Mouse (Mus musculus) liver, embryonic 11.5 days (tissue): ENCODE results near the gene Best3. TPM values are rescaled to one million over a fixed set of nuclear protein-coding genes. Genes with fewer than 3 reads are reported as not detected.

ENCODE experiments used
- ATAC-seq: fragments of 200-750 bp; cut with Nextera tagmentation; replicated peaks from 2 replicates; pipeline ENCODE4 v1.8.0; 2017; ENCODE audit warnings: moderate number of reproducible peaks, mild to moderate bottlenecking, moderate TSS enrichment, moderate library complexity; ENCODE audit not compliant: low FRiP score
- DNase-seq: peaks from one replicate; pipeline ENCODE4 v3.0.0-alpha.2; 2017; ENCODE audit warnings: low spot score
- H3K27ac ChIP-seq: fragments of 300-500 bp; sonication (generic); 2 replicates; pipeline ENCODE4 v1.5.1; 2014; ENCODE audit warnings: mild to moderate bottlenecking, low read depth, low read length, control low read depth
- H3K27me3 ChIP-seq: fragments of 300-500 bp; sonication (generic); replicated peaks from 2 replicates; pipeline ENCODE4 v1.6.1; 2014; ENCODE audit warnings: low read length, mixed read lengths; ENCODE audit not compliant: control insufficient read depth, insufficient read depth
- H3K36me3 ChIP-seq: fragments of 300-500 bp; sonication (generic); 2 replicates; pipeline ENCODE4 v1.6.1; 2014; ENCODE audit warnings: mild to moderate bottlenecking, low read length, moderate library complexity, mixed read lengths; ENCODE audit not compliant: control insufficient read depth, insufficient read depth
- H3K4me1 ChIP-seq: fragments of 300-500 bp; sonication (generic); replicated peaks from 2 replicates; pipeline ENCODE4 v1.6.1; 2014; ENCODE audit warnings: low read length, mixed read lengths; ENCODE audit not compliant: control insufficient read depth, insufficient read depth
- H3K4me2 ChIP-seq: fragments of 300-500 bp; sonication (generic); 2 replicates; pipeline ENCODE4 v1.6.1; 2014; ENCODE audit warnings: mild to moderate bottlenecking, control low read depth, moderate library complexity
- H3K4me3 ChIP-seq: fragments of 300-500 bp; sonication (generic); 2 replicates; pipeline ENCODE4 v1.5.1; 2014; ENCODE audit warnings: low read depth, low read length, control low read depth
- H3K9ac ChIP-seq: fragments of 300-500 bp; sonication (generic); 2 replicates; pipeline ENCODE4 v1.6.1; 2014; ENCODE audit warnings: low read depth, low read length, control low read depth
- H3K9me3 ChIP-seq: fragments of 300-500 bp; sonication (generic); 2 replicates; pipeline ENCODE4 v1.6.1; 2016; ENCODE audit warnings: low read length, inconsistent platforms, mixed read lengths; ENCODE audit not compliant: control insufficient read depth
- WGBS: fragments of 180-500 bp; shearing (Covaris S2); extraction: QIAGEN DNeasy Blood & Tissue Kit; methylation state at CpG from one replicate; pipeline ENCODE4 v1.1.7; 2014; 5-methylcytosine and 5-hydroxymethylcytosine counted together
- polyA plus RNA-seq: library from polyadenylated mRNA; unstranded; fragments of >200 nt; fragmentation: Nextera tagmentation; extraction: Ambion mirVana; gene quantifications from 2 replicates; pipeline ENCODE4 v1.2.1, GENCODE M21; 2014

The Best3 gene
- polyA plus RNA-seq, 1 experiment from 2014 or later, result not detected

GRCm38 (mm10) chr10:116968741-116969140 lies 17.4 kb upstream of the Best3 start:
- H3K4me1 ChIP-seq, result no peaks in the 10 kb centered on the region
- DNase-seq (no peak), ATAC-seq (no peak)
- H3K9me3 ChIP-seq, result no peaks in the 10 kb centered on the region
- H3K27ac ChIP-seq, result no peak overlapping the region
- 78% methylated on average over 4 of the region's 4 CpGs for WGBS
- H3K4me3 ChIP-seq, result no peak overlapping the region
- no peaks in the 10 kb centered on the region for H3K27me3 ChIP-seq
- no peak overlapping the region for H3K4me2 ChIP-seq
- H3K36me3 ChIP-seq, result no peaks in the 10 kb centered on the region
- no peak overlapping the region for H3K9ac ChIP-seq

- Histone ChIP-seq H3K4me2 (no peak within 1 kb of the TSS), H3K4me1 (no peaks in the 10 kb centered on the region), H3K9ac (no peak within 1 kb of the TSS), H3K36me3 (no peaks in the 10 kb centered on the region), H3K9me3 (no peaks in the 10 kb centered on the region), H3K27me3 (no peaks in the 10 kb centered on the region), H3K4me3 (no peak within 1 kb of the TSS), H3K27ac (no peak within 1 kb of the TSS)
- DNase-seq (no peak), ATAC-seq (no peak)
- 90% methylated on average over 6 of the region's 6 CpGs for WGBS
These were observed 13.6 kb upstream of the Best3 start, which contains the start of gene Gm10271 for GRCm38 (mm10) chr10:116972509-116972908. TSS of gene Gm10271 (minus strand) at chr10:116972609.

GRCm38 (mm10) chr10:116977455-116977854 lies 8.7 kb upstream of the Best3 start:
- ATAC-seq (no peak), DNase-seq (no peak)
- no peaks in the 10 kb centered on the region for H3K36me3 ChIP-seq
- no peaks in the 10 kb centered on the region for H3K4me1 ChIP-seq
- no peak overlapping the region for H3K4me2 ChIP-seq
- H3K4me3 ChIP-seq, result no peak overlapping the region
- no peak overlapping the region for H3K27ac ChIP-seq
- 27% methylated on average over 4 of the region's 4 CpGs for WGBS
- H3K9me3 ChIP-seq, result no peaks in the 10 kb centered on the region
- H3K9ac ChIP-seq, result no peak overlapping the region
- H3K27me3 ChIP-seq, result no peaks in the 10 kb centered on the region

GRCm38 (mm10) chr10:116977858-116978257 lies 8.3 kb upstream of the Best3 start:
- ATAC-seq (no peak), DNase-seq (no peak)
- H3K36me3 ChIP-seq, result no peaks in the 10 kb centered on the region
- no peaks in the 10 kb centered on the region for H3K9me3 ChIP-seq
- H3K9ac ChIP-seq, result no peak overlapping the region
- 67% methylated on average over 2 of the region's 2 CpGs for WGBS
- H3K27ac ChIP-seq, result no peak overlapping the region
- H3K4me3 ChIP-seq, result no peak overlapping the region
- no peaks in the 10 kb centered on the region for H3K4me1 ChIP-seq
- no peak overlapping the region for H3K4me2 ChIP-seq
- H3K27me3 ChIP-seq, result no peaks in the 10 kb centered on the region

- Histone ChIP-seq H3K4me3 (no peak overlapping the region), H3K9me3 (no peaks in the 10 kb centered on the region), H3K4me2 (no peak overlapping the region), H3K27me3 (no peaks in the 10 kb centered on the region), H3K9ac (no peak overlapping the region), H3K36me3 (no peaks in the 10 kb centered on the region), H3K27ac (no peak overlapping the region), H3K4me1 (no peaks in the 10 kb centered on the region)
- no peak for ATAC-seq
- WGBS, result 90% methylated on average over 9 of the region's 9 CpGs
- DNase-seq, result no peak
These were observed 7.3 kb upstream of the Best3 start for GRCm38 (mm10) chr10:116978841-116979240.

GRCm38 (mm10) chr10:116980273-116980672 lies 5.8 kb upstream of the Best3 start:
- Histone ChIP-seq H3K4me1 (no peaks in the 10 kb centered on the region), H3K4me2 (no peak overlapping the region), H3K9me3 (no peaks in the 10 kb centered on the region), H3K9ac (no peak overlapping the region), H3K27me3 (peaks cover 3% of the 10 kb centered on the region; the same call in 1 of the 2 replicates), H3K4me3 (no peak overlapping the region), H3K36me3 (no peaks in the 10 kb centered on the region), H3K27ac (no peak overlapping the region)
- 76% methylated on average over 4 of the region's 4 CpGs for WGBS
- no peak for DNase-seq
- no peak for ATAC-seq

- ATAC-seq, result no peak
- no peaks in the 10 kb centered on the region for H3K4me1 ChIP-seq
- H3K27ac ChIP-seq, result no peak overlapping the region
- H3K27me3 ChIP-seq, result peaks cover 3% of the 10 kb centered on the region; the same call in 1 of the 2 replicates
- no peak for DNase-seq
- no peak overlapping the region for H3K9ac ChIP-seq
- H3K4me2 ChIP-seq, result no peak overlapping the region
- 76% methylated on average over 3 of the region's 3 CpGs for WGBS
- no peaks in the 10 kb centered on the region for H3K36me3 ChIP-seq
- no peaks in the 10 kb centered on the region for H3K9me3 ChIP-seq
- no peak overlapping the region for H3K4me3 ChIP-seq
These were observed 5.2 kb upstream of the Best3 start for GRCm38 (mm10) chr10:116980888-116981287.

GRCm38 (mm10) chr10:116982526-116982925 lies 3.6 kb upstream of the Best3 start:
- ATAC-seq, result no peak
- 63% methylated on average over 3 of the region's 4 CpGs for WGBS

GRCm38 (mm10) chr10:116984836-116985235 lies 1.3 kb upstream of the Best3 start:
- Histone ChIP-seq H3K4me3 (no peak overlapping the region), H3K9ac (no peak overlapping the region), H3K4me2 (no peak overlapping the region), H3K9me3 (no peaks in the 10 kb centered on the region), H3K27me3 (peaks cover 3% of the 10 kb centered on the region; the same call in 1 of the 2 replicates), H3K36me3 (no peaks in the 10 kb centered on the region), H3K27ac (no peak overlapping the region), H3K4me1 (no peaks in the 10 kb centered on the region)
- ATAC-seq (no peak), DNase-seq (no peak)
- WGBS, result 65% methylated on average over 12 of the region's 12 CpGs

More at GRCm38 (mm10) chr10:116982526-116982925, 3.6 kb upstream of the Best3 start:
- Histone ChIP-seq H3K9me3 (no peaks in the 10 kb centered on the region), H3K4me2 (no peak overlapping the region), H3K27ac (no peak overlapping the region), H3K4me3 (no peak overlapping the region), H3K36me3 (no peaks in the 10 kb centered on the region), H3K27me3 (peaks cover 3% of the 10 kb centered on the region; the same call in 1 of the 2 replicates), H3K4me1 (no peaks in the 10 kb centered on the region), H3K9ac (no peak overlapping the region)
- no peak for DNase-seq
